Mouse (Mus musculus): ENCODE results near the gene Zfp260.

Gene Zfp260

DNA sequence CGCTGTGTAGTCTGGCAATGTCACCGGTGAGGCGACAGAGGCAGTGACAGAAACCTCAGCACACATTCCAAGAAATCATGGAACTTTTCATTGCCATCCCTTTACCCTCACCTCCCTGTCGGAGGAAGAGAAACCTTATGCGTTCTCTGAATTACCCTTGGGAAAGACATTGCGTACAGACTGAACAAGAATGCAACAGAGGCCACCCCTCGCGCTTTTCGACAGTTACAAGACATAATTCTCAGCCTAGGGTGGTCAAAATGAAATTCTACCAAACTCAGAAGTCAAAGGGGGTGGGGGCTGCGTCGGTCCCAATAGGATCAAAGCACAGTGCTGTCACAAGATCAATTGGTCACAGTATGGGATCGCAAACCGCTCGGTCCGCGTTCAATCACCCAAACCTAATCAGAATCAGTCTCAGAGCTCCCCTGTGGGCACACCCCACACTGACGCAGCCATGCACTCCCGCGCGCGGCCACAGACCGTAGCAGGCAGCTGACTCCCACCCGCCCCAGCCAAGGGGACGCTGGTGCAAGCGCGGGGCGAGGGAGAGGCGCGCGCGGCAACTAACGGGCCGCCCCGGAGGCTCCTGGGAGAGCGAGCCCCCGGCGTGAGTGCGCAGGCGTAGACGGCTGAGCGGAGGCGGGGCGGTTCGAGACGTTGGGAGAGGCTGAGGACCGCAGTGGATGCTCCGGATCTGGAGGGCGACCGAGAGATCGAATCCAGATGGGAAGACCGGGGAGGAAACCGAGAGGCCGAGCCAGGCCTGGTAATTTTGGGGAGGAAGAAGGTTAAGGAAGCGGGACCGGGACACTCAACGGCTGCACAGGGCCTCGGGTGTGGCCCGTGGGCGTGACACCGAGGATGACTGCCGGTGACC is 27.0 kb downstream of the Zfp260 start, which contains the start of gene Zfp382:
Gene Zfp382, plus strand, starts transcription at position 635 of the 880 bp plus-strand sequence.
- DNase-seq (ENCODE audit: extremely low read depth, insufficient read length, low spot score), result peak; percentile 88

DNA sequence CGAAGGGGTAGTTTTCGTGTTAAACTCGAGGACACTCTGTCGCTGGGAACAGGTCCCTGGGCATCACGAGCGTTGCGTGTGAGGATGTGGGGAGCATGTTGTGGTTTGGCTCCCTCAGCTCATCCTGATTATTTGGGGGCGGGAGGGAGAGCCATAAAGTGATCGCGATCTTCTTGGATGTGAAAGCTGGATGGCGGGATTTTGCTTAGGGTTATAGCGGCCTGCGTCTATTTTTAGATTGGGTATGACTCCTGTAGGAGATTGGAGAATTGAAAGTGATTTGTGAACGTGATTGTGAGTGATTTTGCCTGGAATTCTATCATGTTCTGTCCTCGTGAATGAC is 27.6 kb downstream of the Zfp260 start:
- DNase-seq (ENCODE audit: extremely low read depth, insufficient read length, low spot score), result no peak

DNA sequence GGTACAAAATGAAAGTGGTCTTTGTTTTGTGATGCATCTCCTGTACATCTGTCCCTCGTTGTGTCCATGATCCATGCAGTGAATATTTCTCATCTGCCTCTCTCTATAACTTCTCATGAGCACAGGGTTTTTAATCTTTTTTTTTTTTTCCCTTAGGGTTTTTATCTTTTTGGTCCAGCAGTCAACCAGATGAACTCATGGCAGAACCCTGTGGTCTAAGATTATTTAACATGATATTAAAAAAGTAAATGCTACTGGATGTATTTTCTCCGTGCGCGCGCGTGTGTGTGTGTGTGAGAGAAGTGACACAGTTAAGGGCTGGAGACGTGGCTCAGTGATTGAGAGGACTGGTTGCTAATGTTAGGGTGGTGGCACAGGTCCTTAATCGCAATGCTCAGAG is 35.3 kb downstream of the Zfp260 start:
- DNase-seq (ENCODE audit: extremely low read depth, insufficient read length, low spot score), result no peak

DNA sequence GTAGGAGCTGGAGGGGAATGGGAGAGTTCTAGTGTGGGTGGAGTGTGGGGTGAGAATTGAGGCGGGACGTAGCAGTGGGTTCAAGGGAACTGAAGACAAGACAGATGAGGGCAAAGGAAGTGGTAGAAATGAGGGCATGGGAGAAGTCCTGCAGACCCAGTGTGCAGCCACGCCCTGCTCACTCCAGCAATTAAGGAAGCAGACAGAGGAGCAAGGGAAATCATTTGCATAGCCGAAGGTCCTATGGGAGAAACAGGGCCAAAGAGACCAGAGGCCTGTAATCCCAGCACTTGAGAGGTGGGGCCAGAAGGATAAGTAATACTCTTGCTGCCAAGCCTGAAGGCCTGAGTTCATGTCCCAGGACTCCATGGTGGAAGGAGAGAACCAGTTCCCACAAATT is 37.8 kb downstream of the Zfp260 start:
- no peak for DNase-seq (ENCODE audit: extremely low read depth, insufficient read length, low spot score)

DNA sequence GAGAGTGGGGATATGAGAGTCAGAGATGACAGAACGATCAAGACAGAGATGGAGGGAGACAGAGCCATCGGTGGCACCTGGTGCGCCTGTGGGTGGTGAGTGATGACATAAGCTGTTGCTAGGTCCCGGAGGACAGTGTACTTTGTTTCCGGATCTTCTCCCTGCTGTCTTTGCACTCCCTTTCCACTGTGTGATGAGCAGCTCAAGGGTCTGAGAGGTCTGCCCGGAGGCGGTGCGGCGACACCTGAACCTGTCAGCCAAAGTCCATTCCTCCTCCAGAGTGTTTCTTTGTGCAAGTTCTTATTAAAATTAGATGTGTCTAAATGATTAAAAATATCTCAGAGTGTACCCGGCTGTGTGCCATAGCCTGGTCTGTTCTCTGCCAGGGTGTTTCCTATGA is 42.2 kb downstream of the Zfp260 start:
- no peak for DNase-seq (ENCODE audit: extremely low read depth, insufficient read length, low spot score)

DNA sequence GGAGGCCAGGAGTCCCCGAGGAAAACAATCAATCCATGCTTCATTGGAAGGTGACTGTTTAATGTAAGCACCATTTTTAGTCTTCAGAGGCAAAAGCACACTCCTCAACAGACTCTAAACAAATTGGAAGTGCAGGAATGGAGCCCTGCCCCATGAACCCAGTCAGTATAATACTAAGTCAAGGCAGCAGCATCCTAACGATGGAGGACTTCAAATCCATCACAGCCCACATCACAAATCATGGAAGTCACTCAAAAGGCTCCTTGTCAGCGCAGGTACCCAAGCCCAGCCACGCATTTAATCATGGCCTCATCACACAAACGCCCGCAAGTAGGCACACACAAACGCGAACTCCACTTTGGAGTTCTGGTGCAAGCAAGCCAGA is 48.6 kb downstream of the Zfp260 start:
- DNase-seq (ENCODE audit: extremely low read depth, insufficient read length, low spot score), result no peak

DNA sequence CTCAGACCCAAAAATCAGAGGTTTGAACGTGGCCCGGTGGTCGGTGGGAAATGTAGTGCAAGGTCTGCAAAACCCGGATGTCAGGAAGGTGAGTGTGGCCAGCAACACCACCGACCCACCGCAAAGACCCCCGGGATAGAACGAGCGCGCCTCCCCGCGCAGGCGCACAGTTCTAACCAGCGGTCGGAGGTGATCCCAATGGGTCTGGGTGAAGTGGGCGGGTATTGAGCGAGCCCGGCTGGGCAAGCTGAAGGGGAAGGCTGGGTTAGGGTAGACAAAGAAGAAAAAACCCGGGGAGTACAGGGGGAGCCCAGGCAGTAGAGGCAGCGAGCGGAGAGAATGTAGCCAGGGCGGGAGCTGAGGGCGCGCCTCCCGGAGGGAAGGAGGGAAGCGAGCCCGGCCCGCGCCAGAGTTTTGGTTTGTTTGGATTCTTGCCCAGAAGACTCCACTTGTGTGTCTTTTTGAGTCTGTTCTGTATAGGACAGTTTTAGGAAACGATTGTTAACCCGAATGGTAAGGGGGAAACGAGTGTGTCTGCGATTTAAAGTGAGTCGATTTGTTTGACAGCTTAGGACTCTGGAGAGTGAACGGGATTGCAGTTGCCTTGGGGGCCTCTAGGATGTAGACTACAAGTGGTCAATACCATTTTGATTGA is 49.1 kb downstream of the Zfp260 start:
- no peak for DNase-seq (ENCODE audit: extremely low read depth, insufficient read length, low spot score)

DNA sequence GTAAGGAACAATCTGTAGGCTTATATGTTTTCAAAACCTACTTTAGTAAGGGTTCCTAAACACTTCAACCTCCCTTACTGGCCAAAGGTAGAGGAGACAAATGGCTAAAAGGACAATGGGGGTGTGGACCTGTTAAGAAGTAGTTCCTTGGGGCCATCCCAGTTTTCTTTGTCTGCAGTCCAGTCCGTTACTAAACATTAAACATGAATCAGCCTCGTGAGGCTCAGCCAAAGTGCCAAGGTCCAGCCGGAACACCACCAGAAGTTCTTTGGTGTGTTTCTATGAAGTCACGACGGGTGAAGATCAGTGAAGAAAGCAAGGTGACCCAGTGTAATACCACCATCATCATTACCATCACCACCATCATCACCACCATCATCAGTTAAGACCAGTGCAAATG is 52.4 kb downstream of the Zfp260 start:
- DNase-seq (ENCODE audit: extremely low read depth, insufficient read length, low spot score), result no peak

DNA sequence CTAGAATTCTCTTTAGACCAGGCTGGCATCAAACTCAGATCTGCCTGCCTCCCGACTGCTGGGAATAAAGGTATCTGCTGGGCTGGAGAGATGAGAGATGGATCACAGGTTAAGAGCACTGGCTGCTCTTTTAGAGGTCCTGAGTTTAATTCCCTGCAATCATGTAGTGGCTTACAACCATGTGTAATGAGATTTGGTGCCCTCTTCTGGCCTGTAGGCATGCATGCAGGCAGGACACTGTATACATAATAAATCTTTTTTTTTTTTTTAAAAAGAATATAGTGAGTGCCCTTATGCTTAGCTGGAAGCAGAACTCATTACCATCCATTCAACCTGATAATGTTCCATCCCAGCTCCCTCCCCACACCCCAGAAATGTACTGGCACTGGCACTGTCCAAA is 59.5 kb downstream of the Zfp260 start:
- DNase-seq (ENCODE audit: extremely low read depth, insufficient read length, low spot score), result no peak

DNA sequence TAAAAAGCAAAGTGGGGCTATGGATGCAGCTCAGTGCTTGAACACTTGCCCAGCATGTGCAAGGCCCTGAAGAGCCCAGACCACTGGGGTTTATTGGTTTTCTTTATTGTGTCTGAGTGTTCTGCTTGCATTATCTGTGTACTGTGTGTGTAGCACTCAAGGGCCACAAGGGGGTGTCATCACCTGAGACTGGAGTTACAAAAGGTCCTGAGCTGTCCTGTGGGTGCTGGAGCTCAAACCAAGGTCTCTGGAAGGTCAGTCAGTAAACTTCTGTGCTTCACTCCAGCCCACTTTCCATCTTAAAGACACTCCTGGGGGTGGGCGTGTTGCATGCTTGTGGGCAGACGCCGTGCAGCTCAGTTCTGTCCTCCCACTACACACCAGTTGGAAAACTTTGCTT is 60.9 kb downstream of the Zfp260 start:
- no peak for DNase-seq (ENCODE audit: extremely low read depth, insufficient read length, low spot score)

All from 3134 (cell line).